Mouse (Mus musculus): ENCODE data around the gene Ndufaf3. TPM values are rescaled to one million over a fixed set of nuclear protein-coding genes. Genes with fewer than 3 reads are reported as not detected.
"Not testable (repeated sequence)": the region's sequence is repeated elsewhere in the genome, so short reads cannot be mapped to it uniquely, and the experiment has no call there.

Ndufaf3 gene
- 10 to 100 TPM; 55.8 to 58.7 TPM for total RNA-seq (2021)
- long read RNA-seq, experiment 1, transcript Ndufaf3-201 (5 exons, 1,487 nt), result major isoform, 34 of 38 reads
- long read RNA-seq, experiment 1, partial matches to known transcripts, result 1 of 38 reads
- long read RNA-seq, experiment 1, other reads (novel, unspliced or antisense), result 2 of 38 reads
- long read RNA-seq, experiment 2, transcript Ndufaf3-201 (5 exons, 1,487 nt), result major isoform, 42 of 49 reads
- long read RNA-seq, experiment 2, partial matches to known transcripts, result 2 of 49 reads
- long read RNA-seq, experiment 2, other reads (novel, unspliced or antisense), result 3 of 49 reads

- DNase-seq (ENCODE audit: low spot score in 2 of 2), result peak; percentile 93 to 95
Observed at GRCm38 (mm10) chr9:108566815-108567776, at the start of gene Ndufaf3. TSS of gene Ndufaf3 (minus strand) at chr9:108567434.

DNA sequence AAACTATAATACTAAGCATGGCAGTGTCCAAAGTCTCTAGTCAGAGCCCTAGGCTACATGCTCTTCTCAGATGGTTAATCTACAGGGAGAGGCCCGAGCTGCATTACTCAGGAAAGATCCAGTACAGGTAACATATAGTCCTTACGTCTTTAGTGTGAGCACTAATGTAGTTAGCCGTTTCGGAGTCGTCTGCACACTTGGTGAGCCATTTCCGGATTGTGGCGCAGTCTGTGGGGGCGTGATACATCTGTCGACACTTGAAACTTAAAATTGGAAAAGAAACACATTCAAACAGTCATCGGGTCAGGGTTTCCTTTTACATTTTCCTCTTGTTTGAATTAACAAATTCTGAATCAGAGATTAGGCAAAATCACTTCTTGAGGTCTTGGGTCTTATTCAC is 44.3 kb upstream of the Ndufaf3 start:
- DNase-seq (ENCODE audit: low spot score in 2 of 2), result no peak

GRCm38 (mm10) chr9:108608889-108609288 is 41.7 kb upstream of the Ndufaf3 start:
- no peak for DNase-seq (ENCODE audit: low spot score in 2 of 2)

DNA sequence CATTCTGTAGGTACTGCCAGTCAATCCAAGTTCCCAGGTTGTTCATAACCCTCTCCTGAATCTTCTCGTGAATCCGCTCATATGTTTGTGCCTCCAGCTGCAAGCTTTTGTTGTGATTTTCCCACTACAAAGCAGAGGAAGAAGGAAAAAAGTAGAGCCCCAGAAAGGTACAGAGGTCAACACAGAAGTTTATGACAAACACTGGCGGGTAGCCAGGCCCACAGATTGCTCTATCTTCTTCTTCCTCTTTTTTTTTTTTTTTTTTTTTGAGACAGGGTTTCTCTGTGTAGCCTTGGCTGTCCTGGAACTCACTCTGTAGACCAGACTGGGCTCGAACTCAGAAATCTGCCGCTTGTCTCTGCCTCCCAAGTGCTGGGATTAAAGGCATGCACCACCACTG is 40.7 kb upstream of the Ndufaf3 start:
- DNase-seq (ENCODE audit: low spot score in 2 of 2), result not testable (repeated sequence)

DNA sequence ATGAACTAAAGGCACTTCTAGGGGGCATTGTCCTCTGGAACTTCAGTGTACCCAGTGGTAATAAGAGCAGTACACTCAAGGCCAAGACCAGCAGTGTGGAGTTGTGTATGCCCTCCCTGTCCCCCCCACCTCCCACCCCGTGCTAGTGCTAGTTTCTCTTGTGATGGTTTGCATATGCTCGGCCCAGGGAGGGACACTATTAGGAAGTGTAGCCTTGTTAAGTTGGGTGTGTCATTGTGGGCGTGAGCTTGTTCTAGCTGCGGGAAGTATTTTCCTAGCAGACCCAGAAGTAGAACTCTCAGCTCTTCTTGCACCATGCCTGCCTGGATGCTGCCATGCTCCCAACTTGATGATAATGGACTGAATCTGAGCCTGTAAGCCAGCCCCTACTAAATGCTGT is 34.8 kb upstream of the Ndufaf3 start:
- DNase-seq (ENCODE audit: low spot score in 2 of 2), result no peak

- DNase-seq (ENCODE audit: low spot score in 2 of 2), result no peak
Observed at GRCm38 (mm10) chr9:108600011-108600410, 32.8 kb upstream of the Ndufaf3 start.

GRCm38 (mm10) chr9:108599021-108599566 is 31.9 kb upstream of the Ndufaf3 start:
- no peak for DNase-seq (ENCODE audit: low spot score in 2 of 2)

GRCm38 (mm10) chr9:108596998-108597764 is 29.9 kb upstream of the Ndufaf3 start, which contains the start of gene P4htm:
TSS of gene P4htm (minus strand) at chr9:108597667.
- DNase-seq (ENCODE audit: low spot score in 2 of 2), result peak in 1 of 2 experiments; percentile 32

DNA sequence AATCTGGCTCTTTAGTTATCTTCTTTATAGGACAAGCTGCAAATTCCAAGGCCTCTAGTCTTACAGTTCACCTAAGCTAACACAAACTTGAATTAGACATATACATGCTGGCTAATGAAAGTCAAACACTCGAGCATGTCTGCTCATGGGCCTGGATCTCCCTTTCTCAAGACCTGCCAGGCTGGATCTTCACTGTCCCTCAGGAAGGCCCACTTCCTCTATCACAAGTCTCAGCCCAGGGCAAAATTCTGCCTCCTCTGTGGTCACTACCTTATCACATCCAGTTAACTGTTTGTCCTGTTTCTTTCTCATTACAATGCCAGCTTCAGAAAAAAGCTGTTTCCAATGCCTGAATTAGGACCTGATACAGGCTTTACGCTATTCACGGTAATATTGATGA is 27.1 kb upstream of the Ndufaf3 start:
- DNase-seq (ENCODE audit: low spot score in 2 of 2), result no peak

GRCm38 (mm10) chr9:108591462-108591861 is 24.2 kb upstream of the Ndufaf3 start:
- no peak for DNase-seq (ENCODE audit: low spot score in 2 of 2)

DNA sequence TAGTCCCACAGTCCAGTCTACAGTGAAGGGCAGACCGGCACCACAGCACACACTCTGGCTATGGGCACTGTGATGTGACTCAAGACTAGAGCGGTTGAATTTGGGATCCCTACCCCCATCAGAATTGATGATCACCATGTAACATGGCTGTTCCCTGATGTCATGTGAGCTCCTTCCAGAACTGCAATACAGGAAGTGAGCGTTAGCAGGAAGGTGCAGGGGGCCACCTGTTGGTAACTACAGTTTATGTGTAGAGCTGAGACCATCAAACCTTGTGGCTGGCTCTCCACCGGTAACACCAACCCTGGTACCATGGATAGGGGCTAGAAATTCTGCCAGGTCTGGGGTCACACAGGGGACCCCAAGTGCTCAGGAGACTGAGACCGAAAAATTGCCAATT is 22.0 kb upstream of the Ndufaf3 start:
- no peak for DNase-seq (ENCODE audit: low spot score in 2 of 2)

DNA sequence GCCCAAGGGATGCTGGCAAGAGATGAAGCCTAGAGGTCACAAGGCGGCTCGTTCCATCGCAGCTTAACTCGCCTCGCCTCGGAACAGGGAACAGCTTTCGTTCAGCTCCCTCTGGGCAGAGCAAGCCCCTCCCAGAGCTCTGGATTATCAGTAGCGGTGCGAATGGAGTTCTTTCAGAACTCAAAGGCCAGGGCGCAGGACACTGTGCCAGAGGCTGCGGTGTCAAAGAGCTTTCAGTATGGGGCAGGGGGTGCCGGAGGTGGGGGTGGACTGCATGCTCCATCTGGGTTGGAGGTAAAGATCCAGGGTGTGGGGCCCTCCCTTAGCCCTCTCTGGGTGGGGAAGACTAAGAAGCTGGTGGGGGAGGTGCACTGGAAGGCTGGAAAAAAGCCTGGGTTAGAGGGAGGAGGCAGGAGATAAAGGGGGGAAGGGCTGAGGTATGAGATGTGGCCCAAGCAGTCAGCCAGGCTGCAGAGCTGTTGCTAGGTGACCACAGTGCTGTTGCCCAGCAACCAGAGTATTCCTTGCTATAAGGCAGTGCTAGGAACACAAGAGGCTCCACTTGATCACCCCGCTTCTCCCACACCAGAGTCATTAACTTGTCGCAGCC is 20.4 kb upstream of the Ndufaf3 start:
- peak in 1 of 2 experiments; percentile 36 for DNase-seq (ENCODE audit: low spot score in 2 of 2)

- DNase-seq (ENCODE audit: low spot score in 2 of 2), result no peak
Observed at GRCm38 (mm10) chr9:108579344-108579690, 12.1 kb upstream of the Ndufaf3 start.

- DNase-seq (ENCODE audit: low spot score in 2 of 2), result peak; percentile 85 to 87
Observed at GRCm38 (mm10) chr9:108578545-108579343, 11.5 kb upstream of the Ndufaf3 start, which contains the start of gene Wdr6. TSS of gene Wdr6 (minus strand) at chr9:108578739.

- DNase-seq (ENCODE audit: low spot score in 2 of 2), result peak in 1 of 2 experiments; percentile 24
Observed at GRCm38 (mm10) chr9:108577934-108578544, 10.8 kb upstream of the Ndufaf3 start.

DNA sequence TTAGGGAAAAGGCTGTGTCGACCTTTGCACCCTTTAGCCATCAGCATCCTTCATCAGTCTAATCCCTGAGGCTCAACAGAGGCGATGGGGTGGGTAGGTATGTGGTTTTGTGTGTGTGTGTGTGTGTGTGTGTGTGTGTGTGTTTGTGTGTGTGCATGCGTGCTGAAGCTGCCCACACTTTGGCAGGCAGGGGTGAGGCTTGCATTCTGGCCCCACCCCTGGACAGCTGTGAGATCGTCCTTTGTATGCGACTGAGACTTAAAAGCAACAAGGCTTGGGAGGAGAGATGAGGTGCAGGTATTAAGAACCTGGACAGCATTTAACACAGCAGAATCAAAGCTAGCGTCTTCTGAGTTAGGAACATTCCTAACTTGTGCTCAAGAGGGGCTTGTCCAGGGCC is 9.8 kb upstream of the Ndufaf3 start:
- no peak for DNase-seq (ENCODE audit: low spot score in 2 of 2)

- DNase-seq (ENCODE audit: low spot score in 2 of 2), result no peak
Observed at GRCm38 (mm10) chr9:108575321-108576297, 8.4 kb upstream of the Ndufaf3 start.

- DNase-seq (ENCODE audit: low spot score in 2 of 2), result no peak
Observed at GRCm38 (mm10) chr9:108574921-108575320, 7.7 kb upstream of the Ndufaf3 start.

Measured in adrenal gland, postnatal 4 days (tissue).